Mouse (Mus musculus) bone marrow, adult 2 months (tissue): ENCODE data around the gene Cenpl. TPM values are rescaled to one million over a fixed set of nuclear protein-coding genes. Genes with fewer than 3 reads are reported as not detected.
A peak's percentile ranks its signal among the peaks of the same experiment; 100 is the strongest.
"Not testable (repeated sequence)": the region's sequence is repeated elsewhere in the genome, so short reads cannot be mapped to it uniquely, and the experiment has no call there.

Experiments used
- H3K27ac ChIP-seq: fragments of 200-500 bp; 2 replicates; pipeline ENCODE4 v1.5.1; 2012; ENCODE audit warnings: low read depth, mild to moderate bottlenecking, control low read depth, inconsistent platforms, low read length; ENCODE audit not compliant: control insufficient read depth, poor library complexity, insufficient read depth
- H3K4me1 ChIP-seq: fragments of 200-500 bp; 2 replicates; pipeline ENCODE4 v1.6.1; 2011; ENCODE audit warnings: low read length; ENCODE audit not compliant: control insufficient read depth, insufficient read depth
- H3K4me3 ChIP-seq: fragments of 200-500 bp; replicated peaks from 2 replicates; pipeline ENCODE3; 2011; ENCODE audit warnings: mild to moderate bottlenecking, low read depth, low read length, control low read depth; ENCODE audit not compliant: control insufficient read depth
- CTCF ChIP-seq: fragments of 200-500 bp; IDR thresholded peaks from 2 replicates; pipeline ENCODE4 v1.5.1; 2011; ENCODE audit warnings: low read length, control low read depth; ENCODE audit not compliant: control insufficient read depth, insufficient read depth
- POLR2A ChIP-seq: fragments of 200-500 bp; IDR thresholded peaks from 2 replicates; pipeline ENCODE4 v1.6.1; 2011; ENCODE audit warnings: low read depth, mild to moderate bottlenecking, control low read depth, low read length, borderline replicate concordance; ENCODE audit not compliant: control insufficient read depth
- WGBS: fragments of 180-500 bp; shearing (Covaris S2); methylation state at CpG from one replicate; pipeline ENCODE4 v1.1.7; 2018; 5-methylcytosine and 5-hydroxymethylcytosine counted together
- polyA plus RNA-seq: library from polyadenylated mRNA; stranded (reverse); fragments of >200 nt; gene quantifications from 2 replicates; pipeline ENCODE4 v1.2.4, GENCODE M21; 2011; ENCODE audit warnings: low replicate concordance; ENCODE audit not compliant: missing spikeins, insufficient read depth, insufficient read length

The Cenpl gene
- polyA plus RNA-seq = 24.1 and 34.7 TPM in 2 replicates

GRCm38 (mm10) chr1:161070352-161071271 lies at the start of gene Cenpl, which contains the start of gene Dars2:
Gene Cenpl, plus strand, starts transcription at chr1:161070713.
Gene Dars2, minus strand, starts transcription at chr1:161070658.
- H3K4me3 ChIP-seq = peak within 1 kb of the TSS; percentile 78
- peak within 1 kb of the TSS; percentile 57 for H3K27ac ChIP-seq
- WGBS = under 1% methylated on average over 57 of the region's 57 CpGs
- TF ChIP-seq CTCF = peak; percentile 26; the same call in 1 of the 2 replicates
- peak; percentile 66; the same call in 1 of the 2 replicates for TF ChIP-seq POLR2A
- peaks cover 1% of the 10 kb centered on the region for H3K4me1 ChIP-seq

GRCm38 (mm10) chr1:161025410-161026210 lies 44.9 kb upstream of the Cenpl start:
- no peak for TF ChIP-seq POLR2A
- no peak for TF ChIP-seq CTCF
- no peak overlapping the region for H3K27ac ChIP-seq
- 88% methylated on average over 5 of the region's 5 CpGs for WGBS
- H3K4me1 ChIP-seq = no peaks in the 10 kb centered on the region
- no peak overlapping the region for H3K4me3 ChIP-seq

- WGBS = 54% methylated on average over 2 of the region's 2 CpGs
- TF ChIP-seq POLR2A = no peak
- no peak for TF ChIP-seq CTCF
- Histone ChIP-seq H3K4me3 (no peak overlapping the region), H3K27ac (no peak overlapping the region), H3K4me1 (no peaks in the 10 kb centered on the region)
These were observed 43.3 kb upstream of the Cenpl start for GRCm38 (mm10) chr1:161027196-161027595.

DNA sequence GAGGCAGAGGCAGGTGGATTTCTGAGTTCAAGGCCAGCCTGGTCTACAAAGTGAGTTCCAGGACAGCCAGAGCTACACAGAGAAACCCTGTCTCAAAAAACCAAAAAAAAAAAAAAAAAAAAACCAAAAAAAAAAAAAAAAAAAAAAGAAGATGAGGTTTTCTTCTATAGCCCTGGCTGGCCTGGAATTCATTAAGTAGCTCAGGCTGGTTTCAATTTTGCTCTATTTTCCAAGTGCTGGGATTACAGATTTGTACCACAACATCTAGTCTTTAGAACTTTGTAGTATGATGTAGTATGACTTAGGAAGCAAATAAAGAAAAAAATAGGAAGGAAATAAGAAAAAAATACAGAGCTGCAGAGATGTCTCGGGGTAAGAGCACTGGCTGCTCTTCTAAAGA lies 42.1 kb upstream of the Cenpl start:
- 63% methylated on average over 1 of the region's 1 CpGs for WGBS
- H3K4me3 ChIP-seq, H3K27ac ChIP-seq, H3K4me1 ChIP-seq: not testable (repeated sequence)

GRCm38 (mm10) chr1:161030058-161030457 lies 40.5 kb upstream of the Cenpl start:
- TF ChIP-seq POLR2A (no peak), CTCF (no peak)
- 75% methylated on average over 3 of the region's 3 CpGs for WGBS
- H3K4me1 ChIP-seq = no peaks in the 10 kb centered on the region
- no peak overlapping the region for H3K4me3 ChIP-seq
- H3K27ac ChIP-seq = no peak overlapping the region

GRCm38 (mm10) chr1:161031881-161032280 lies 38.6 kb upstream of the Cenpl start:
- 81% methylated on average over 9 of the region's 9 CpGs for WGBS
- Histone ChIP-seq H3K4me1 (peaks cover 1% of the 10 kb centered on the region; the same call in 1 of the 2 replicates), H3K27ac (no peak overlapping the region), H3K4me3 (no peak overlapping the region)
- TF ChIP-seq POLR2A = no peak

GRCm38 (mm10) chr1:161032345-161032744 lies 38.2 kb upstream of the Cenpl start:
- Histone ChIP-seq H3K4me1 (peaks cover 1% of the 10 kb centered on the region; the same call in 1 of the 2 replicates), H3K4me3 (no peak overlapping the region), H3K27ac (no peak overlapping the region)
- no peak for TF ChIP-seq POLR2A
- no peak for TF ChIP-seq CTCF
- 72% methylated on average over 7 of the region's 7 CpGs for WGBS

DNA sequence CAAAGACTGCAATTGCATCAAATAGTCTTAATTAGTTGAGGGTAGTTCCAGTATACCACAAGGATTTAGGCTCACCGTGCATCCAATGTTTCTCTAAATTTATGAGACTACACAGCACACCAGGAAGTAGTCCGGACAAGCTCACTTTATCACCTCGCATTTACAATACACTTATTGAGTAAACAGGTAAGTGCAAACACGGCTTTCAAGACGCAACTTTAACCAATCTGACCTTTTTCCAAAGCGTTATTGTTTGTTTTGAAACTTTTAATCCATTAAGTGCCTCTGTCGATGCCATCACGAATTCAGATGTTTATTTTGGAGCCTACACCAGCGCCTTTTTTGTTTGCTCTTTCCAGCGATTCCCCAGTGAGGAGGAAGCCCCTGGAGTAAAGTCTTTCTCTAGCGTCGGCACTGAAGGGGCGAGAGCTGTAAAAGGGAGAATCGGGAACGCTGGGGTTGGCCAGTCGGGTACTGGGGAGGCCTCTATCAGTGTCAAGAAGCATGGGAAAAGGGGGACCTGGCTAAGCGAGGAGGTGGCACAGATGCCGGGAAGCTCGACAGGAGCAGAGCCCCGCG lies 36.6 kb upstream of the Cenpl start:
- WGBS = 1% methylated on average over 21 of the region's 21 CpGs
- TF ChIP-seq POLR2A (no peak), CTCF (no peak)
- peaks cover 1% of the 10 kb centered on the region; the same call in 1 of the 2 replicates for H3K4me1 ChIP-seq

More for the DNA sequence above, 36.6 kb upstream of the Cenpl start:
- Histone ChIP-seq H3K4me3 (peak overlapping the region; percentile 74), H3K27ac (peak overlapping the region; percentile 92)
